In the genomic region with DNA sequence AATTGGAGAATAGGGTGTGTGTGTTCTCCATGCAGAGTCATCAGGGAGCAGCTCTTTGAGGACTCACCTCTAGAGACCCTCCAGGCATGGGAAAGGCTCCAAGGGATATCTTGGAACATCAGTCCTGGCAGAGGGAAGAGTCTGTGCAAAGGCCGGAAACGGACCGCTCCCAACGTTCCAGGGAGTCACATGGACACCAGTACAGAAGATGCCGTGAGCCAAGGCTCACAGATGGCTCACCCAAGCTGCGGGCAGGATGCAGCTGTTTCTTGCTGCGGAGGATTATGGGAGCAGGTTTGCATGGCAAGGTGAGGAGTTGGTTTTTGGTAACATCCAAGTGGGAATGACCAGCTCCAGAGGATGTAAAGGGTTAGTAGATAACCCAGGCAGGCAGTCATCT, we compare ENCODE assay signal across 22 mouse cellular contexts. TPM values are rescaled to one million over a fixed set of nuclear protein-coding genes. Genes with fewer than 3 reads are reported as not detected.
"Had no signal": no experiment of that assay in that cellular context is flagged by ENCODE, and none has a peak within 500 bp of the region (broad histone marks: within the 10 kb centered on the region; RNA-seq: fewer than 3 reads in every experiment).

No protein-coding gene starts in this region.

- H3K9ac ChIP-seq: limb, embryonic 13.5 days; liver, embryonic 15.5 days; lung, embryonic 14.5 days; midbrain, embryonic 15.5 days; neural tube, embryonic 12.5 days had no signal

- H3K36me3 ChIP-seq: limb, embryonic 13.5 days; liver, embryonic 15.5 days; midbrain, embryonic 15.5 days; neural tube, embryonic 12.5 days had no signal

- ATAC-seq: intestine, postnatal 0 days; midbrain, embryonic 15.5 days had no signal

- H3K27ac ChIP-seq: kidney, postnatal 0 days; layer of hippocampus, adult 2 months; liver, embryonic 15.5 days; macrophage; midbrain, embryonic 15.5 days; neural tube, embryonic 12.5 days had no signal

- H3K9me3 ChIP-seq: limb, embryonic 13.5 days; liver, embryonic 15.5 days; midbrain, embryonic 15.5 days; neural tube, embryonic 12.5 days had no signal

- DNase-seq: kidney, adult 8-10 months; lung, embryonic 14.5 days; lung, postnatal 14 days; spleen, adult 18-20 months; thymus, postnatal 36 days had no signal

- H3K4me1 ChIP-seq: liver, embryonic 15.5 days had no signal

- H3K4me2 ChIP-seq: limb, embryonic 13.5 days; liver, embryonic 11.5 days; liver, embryonic 15.5 days; lung, embryonic 14.5 days; midbrain, embryonic 11.5 days; midbrain, embryonic 15.5 days; neural tube, embryonic 12.5 days had no signal

- H3K4me3 ChIP-seq: layer of hippocampus, adult 2 months; limb, embryonic 13.5 days; liver, embryonic 15.5 days; megakaryocyte, embryonic 14.5 days; midbrain, embryonic 15.5 days; neural tube, embryonic 12.5 days had no signal

RNA-seq across cellular contexts. Expression of gene 6030452D12Rik, which starts 3.9 kb away (rescaled TPM):
- total RNA-seq: layer of hippocampus, adult 2 months; layer of hippocampus, postnatal 10 days; left cerebral cortex, postnatal 36 days; monocyte, adult 5-6 weeks; neutrophil, adult 5-6 weeks had no signal
- polyA plus RNA-seq: intestine, postnatal 0 days; kidney, postnatal 0 days; limb, embryonic 13.5 days; liver, embryonic 11.5 days; liver, embryonic 15.5 days; lung, embryonic 14.5 days; macrophage; midbrain, embryonic 11.5 days; midbrain, embryonic 15.5 days; neural tube, embryonic 12.5 days; stomach, embryonic 14.5 days; thymus, postnatal 0 days had no signal

RNA-seq across cellular contexts. Expression of gene Cdh3, which starts 6.5 kb away (rescaled TPM):
- total RNA-seq: layer of hippocampus, adult 2 months; monocyte, adult 5-6 weeks; neutrophil, adult 5-6 weeks had no signal
- polyA plus RNA-seq: macrophage had no signal
